Mouse (Mus musculus) gastrocnemius, postnatal 14 days (tissue): Measurements from ENCODE around the gene Atp12a. TPM values are rescaled to one million over a fixed set of nuclear protein-coding genes. Genes with fewer than 3 reads are reported as not detected.

Experiments
- DNase-seq: peaks from one replicate; pipeline ENCODE4 v3.0.0; 2021; ENCODE audit warnings: mixed read lengths
- intact Hi-C: fragments of 180-260 bp; cut with DNase I; formaldehyde crosslinking; loops from one replicate; pipeline ENCODE4 v1.15.1; 2025; ENCODE audit warnings: low total_unique reads
- long read RNA-seq, 2 experiments: library from polyadenylated mRNA; stranded (forward); transcript quantifications; one replicate each; pipeline ENCODE4 v2.0.0; 2021
- total RNA-seq, 2 experiments: library from RNA; stranded (reverse); gene quantifications; 2 replicates each; pipeline ENCODE4 v1.2.3; 2021

Atp12a gene
- total RNA-seq = not detected
- long read RNA-seq, experiment 1 = 0 reads
- long read RNA-seq, experiment 2 = 0 reads

DNA sequence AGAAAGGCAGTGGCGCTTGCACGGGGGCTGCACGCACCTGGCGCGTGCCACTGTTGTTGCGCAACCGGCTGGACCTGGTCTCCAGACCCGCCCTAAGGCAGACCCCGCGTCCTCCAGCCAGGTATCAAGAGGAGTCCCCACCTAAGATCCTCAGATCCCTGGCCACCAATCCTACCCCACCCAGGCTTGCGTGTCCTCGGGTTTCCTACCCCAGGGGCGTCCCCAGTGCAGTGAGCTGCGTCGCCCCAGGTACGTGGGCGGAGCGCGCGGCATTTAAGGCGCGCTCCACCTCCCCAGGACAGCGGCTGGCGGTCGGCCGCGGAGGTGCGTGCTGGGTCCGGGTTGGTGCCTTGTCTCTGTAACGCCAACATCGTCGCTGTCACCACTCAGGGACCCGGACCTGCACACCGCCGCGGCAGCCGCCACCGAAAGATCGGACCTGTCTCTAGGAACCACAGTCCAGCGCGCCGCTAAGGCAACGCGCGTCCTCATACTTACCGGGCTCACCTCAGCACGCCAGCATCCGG, at the start of gene Atp12a:
TSS of gene Atp12a (plus strand) at position 358 of the 527 bp plus-strand sequence.
- no peak for DNase-seq
- intact Hi-C loops = no loop called here

DNA sequence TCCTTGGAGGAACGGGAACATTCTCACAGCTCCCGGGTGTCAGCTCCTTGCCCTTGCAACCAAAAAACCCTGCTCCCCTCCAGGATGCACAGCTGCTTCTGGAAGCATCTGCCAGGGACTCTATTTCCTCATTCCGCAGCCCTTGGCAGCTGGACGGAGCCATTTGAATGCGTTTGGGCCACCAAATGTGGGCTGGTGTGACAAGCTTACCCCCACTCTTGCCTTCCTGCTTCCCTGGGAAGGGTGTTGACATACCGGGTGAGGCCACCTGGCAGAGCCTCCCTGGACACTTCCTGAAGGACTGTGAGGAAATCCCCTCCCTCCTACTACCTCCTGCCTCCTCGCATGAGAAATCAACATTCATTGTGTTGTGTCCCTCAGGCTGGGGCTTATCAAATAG, 49.3 kb upstream of the Atp12a start:
- DNase-seq = peak; percentile 10
- intact Hi-C loops = loop anchor here (10.0 kb wide), 1 partner anchor 79 kb away; no protein-coding TSS in a partner anchor

DNA sequence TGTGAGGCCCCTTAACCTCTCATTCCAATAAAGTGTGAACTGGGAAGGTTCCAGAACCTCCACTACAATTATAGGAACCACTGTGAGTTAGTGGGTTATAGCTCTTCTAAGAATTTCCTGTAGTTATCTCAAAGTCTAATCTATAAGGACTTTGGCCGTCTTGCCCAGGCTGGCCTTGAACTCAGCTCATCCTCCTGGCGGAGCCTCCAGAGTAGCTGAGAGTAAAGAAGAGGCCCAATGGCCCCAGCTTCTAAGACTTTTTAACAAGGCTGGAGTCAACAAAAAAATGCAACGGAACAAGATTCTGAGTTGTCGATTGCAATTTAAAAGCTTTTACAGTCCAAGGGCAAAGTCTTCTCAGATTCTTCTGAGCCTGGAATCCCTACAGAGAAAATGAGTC, 48.5 kb upstream of the Atp12a start:
- intact Hi-C loops = loop anchor here (10.0 kb wide), 1 partner anchor 78 kb away; no protein-coding TSS in a partner anchor
- no peak for DNase-seq

GRCm38 (mm10) chr14:56322982-56323381, 41.9 kb upstream of the Atp12a start:
- intact Hi-C loops = no loop called here
- DNase-seq = no peak

DNA sequence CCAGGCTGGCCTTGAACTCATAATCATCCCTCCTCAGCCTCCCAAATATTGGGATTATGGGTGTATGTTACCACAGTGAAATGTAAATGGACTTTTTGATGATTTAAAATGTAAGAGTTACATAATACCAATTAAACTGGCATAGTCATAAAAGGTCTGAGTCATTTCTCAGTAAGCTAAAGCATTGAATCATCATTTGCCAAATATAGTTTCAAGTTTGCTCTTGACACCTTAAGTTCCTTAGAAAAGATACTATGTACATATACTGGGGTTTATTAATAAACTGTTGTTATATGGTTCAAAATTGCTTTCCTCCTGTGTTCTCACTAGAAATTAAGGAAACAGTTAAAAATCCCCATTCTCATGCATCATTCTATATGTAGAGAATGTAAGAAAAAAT, 39.8 kb upstream of the Atp12a start:
- intact Hi-C loops = no loop called here
- no peak for DNase-seq

GRCm38 (mm10) chr14:56333700-56334099, 31.2 kb upstream of the Atp12a start:
- intact Hi-C loops = no loop called here
- DNase-seq = no peak

DNA sequence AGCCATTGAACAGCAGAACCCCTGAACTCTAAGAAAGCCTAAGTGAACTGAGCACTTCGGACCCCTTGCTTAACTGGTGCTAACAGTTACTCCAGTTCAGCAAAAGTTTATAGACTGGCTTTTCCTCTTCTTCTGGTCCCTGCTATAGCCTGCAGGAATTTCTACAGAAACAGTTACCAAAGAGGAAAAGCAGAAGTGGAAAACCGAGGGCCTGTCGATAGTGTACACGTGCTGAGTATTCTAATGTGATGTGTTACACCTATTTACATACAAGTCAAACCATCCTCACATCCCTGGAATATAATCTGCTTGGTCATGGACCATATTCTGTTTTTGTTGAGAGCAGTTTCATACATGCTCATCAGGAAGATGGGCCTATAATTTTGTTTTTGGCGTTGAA, 30.4 kb upstream of the Atp12a start:
- intact Hi-C loops = no loop called here
- no peak for DNase-seq

DNA sequence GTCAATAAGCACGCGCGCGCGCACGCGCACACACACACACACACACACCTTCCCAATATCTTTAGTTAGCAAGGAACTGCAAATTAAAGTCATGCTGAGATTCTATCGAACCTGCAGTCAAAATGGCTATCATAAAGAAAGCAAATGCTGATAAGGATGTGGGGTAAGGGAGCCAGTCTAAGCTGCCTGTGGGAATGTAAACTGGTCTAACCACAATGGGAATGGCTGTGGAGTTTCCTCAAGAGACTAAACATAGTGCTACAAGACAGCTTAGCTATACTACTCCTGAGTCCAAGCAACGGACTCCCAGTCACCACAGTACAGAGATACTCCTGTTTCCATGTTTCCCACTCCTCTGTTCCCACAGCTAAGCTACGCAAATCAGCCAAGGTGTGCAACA, 28.8 kb upstream of the Atp12a start:
- DNase-seq = no peak
- intact Hi-C loops = no loop called here

GRCm38 (mm10) chr14:56337075-56337474, 27.8 kb upstream of the Atp12a start:
- intact Hi-C loops = no loop called here
- DNase-seq = no peak

- intact Hi-C loops = no loop called here
- DNase-seq = no peak
Measured at GRCm38 (mm10) chr14:56337696-56338095, 27.2 kb upstream of the Atp12a start.

GRCm38 (mm10) chr14:56338882-56339442, 25.9 kb upstream of the Atp12a start:
- no peak for DNase-seq
- intact Hi-C loops = no loop called here

GRCm38 (mm10) chr14:56348704-56349103, 16.2 kb upstream of the Atp12a start:
- intact Hi-C loops = no loop called here
- no peak for DNase-seq

DNA sequence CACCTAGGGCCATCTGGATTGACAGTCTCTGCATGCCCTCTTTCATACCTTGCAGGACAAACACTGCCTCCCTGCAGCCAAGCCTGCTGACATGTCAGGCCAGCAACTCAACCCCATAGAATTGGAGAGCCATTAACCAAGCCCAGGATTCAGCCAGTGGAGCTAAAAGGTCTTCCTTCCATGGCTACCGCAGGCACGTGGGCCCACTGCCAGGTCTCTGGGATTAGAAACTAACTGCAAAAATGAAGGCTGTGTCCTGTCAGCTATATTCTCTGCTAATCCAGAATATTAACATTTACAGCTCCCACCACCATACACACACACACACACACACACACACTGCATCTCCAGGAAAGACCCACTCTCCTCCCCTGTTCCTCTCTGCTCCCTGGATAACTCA, 15.3 kb upstream of the Atp12a start:
- DNase-seq = no peak
- intact Hi-C loops = no loop called here

DNA sequence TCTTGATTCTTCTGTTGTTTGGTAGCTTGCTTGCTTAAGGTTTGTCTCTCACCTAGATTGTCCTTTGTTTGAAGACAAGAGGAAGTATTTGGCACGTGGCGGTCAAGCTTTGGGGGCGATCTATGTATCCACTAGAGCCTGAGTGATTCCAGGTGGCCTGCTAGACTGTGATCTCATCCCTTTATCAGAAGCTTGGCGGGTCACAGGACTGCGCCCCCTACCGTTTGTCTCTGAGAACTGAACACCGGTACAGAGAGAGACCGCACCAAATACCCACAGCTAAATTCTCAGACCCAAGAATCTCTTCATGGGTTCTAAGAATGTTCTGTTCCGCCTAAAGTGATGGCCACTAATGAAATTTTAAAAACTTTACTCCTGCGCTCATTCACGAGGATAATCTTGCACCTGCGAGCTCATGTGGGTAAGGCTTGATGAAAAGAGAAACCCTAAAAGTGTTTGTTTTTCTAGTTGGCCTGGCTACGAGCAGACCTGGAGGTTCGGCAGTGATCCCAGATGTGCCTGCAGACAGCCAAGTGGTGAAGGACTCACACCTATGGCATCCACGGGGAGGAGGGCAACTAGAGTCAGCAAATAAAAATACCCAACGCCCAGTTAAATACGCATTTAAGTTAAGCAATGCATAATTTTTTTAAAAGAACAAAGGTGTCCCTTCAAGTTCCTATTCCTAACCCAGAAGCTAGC, 12.8 kb upstream of the Atp12a start:
- intact Hi-C loops = no loop called here
- peak; percentile 9 for DNase-seq

- intact Hi-C loops = no loop called here
- no peak for DNase-seq
Measured at GRCm38 (mm10) chr14:56354803-56355202, 10.1 kb upstream of the Atp12a start.

GRCm38 (mm10) chr14:56355396-56355795, 9.5 kb upstream of the Atp12a start:
- DNase-seq = no peak

GRCm38 (mm10) chr14:56356196-56356595, 8.7 kb upstream of the Atp12a start:
- DNase-seq = no peak
- intact Hi-C loops = no loop called here

More at GRCm38 (mm10) chr14:56355396-56355795, 9.5 kb upstream of the Atp12a start:
- intact Hi-C loops = no loop called here

DNA sequence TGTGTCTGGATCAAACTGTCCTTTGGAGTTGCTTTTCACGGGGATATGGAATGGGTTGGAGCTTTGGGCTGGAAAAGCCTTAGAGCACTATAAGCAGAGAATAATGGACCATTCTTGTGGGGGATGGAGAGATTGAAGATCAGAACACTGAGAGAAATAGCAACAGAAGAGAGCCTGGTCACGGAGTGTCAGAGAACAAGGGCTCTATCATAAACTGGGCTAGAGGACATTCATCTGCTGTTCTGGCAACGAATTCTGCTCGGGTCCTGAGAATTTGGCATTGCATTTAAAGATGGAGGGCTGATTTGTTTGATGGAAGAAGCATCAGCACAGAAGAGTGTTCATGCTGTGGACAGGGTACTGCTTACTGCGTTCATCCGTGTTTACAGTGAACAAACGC, 6.4 kb upstream of the Atp12a start:
- no peak for DNase-seq
- intact Hi-C loops = no loop called here

DNA sequence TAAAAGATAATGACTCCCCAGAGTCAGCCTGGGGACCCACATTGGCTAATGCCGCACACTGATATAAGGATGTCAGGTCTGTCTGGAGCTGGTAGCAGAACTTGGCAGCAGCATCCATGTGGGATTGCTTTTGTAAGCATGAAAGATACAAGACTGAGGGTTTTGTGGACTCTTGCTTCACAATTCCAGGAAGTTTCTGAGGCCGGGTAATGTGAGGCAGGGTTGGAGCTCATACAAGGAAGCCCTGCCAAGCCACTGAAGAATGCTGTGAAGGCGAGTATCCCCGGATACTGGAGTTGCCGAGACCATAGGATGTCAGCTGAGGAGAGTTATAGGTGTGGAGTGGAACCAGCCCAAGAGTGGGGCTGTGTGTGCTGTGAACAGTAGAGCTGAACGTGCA, 5.7 kb upstream of the Atp12a start:
- intact Hi-C loops = no loop called here
- DNase-seq = no peak

- no peak for DNase-seq
- intact Hi-C loops = no loop called here
Measured at GRCm38 (mm10) chr14:56365292-56365691, 424 bp downstream of the Atp12a start.

- intact Hi-C loops = no loop called here
- no peak for DNase-seq
Measured at GRCm38 (mm10) chr14:56366712-56367111, 1.8 kb downstream of the Atp12a start.
